Mouse (Mus musculus): ENCODE results near the gene Tfap2c. TPM values are rescaled to one million over a fixed set of nuclear protein-coding genes. Genes with fewer than 3 reads are reported as not detected.

The Tfap2c gene
- total and polyA plus RNA-seq, 2 experiments, result not detected

DNA sequence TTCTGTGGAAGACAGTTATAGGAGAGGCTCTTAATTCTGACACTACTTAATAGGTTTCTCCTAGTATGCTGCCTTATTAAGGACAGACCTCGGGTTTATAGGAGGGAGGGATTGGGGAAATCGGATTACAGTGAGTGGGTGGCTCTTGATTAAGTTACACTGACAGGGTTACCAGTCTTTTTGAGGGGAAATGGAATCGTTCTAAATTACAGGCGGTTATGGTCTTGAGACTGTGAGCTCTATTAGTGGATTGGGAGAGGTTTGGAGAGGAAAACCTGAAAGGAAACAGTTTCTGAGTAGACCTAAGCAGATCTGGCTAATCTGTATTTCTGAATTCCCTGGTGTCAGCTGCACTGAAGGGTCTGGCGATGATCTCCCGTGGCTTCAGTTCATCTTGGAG is 3.3 kb downstream of the Tfap2c start:
- Histone ChIP-seq H3K9ac (ENCODE audit: low read depth, low read length) (no peak overlapping the region), H3K79me2 (ENCODE audit: control insufficient read depth, insufficient read depth, low read length) (no peaks in the 10 kb centered on the region), H3K36me3 (ENCODE audit: control insufficient read depth, insufficient read depth, low read length) (no peaks in the 10 kb centered on the region), H3K27me3 (ENCODE audit: control insufficient read depth, insufficient read depth, low read length) (peaks cover 31% of the 10 kb centered on the region), H3K4me1 (ENCODE audit: control insufficient read depth, insufficient read depth, low read length) (no peaks in the 10 kb centered on the region), H3K27ac (replicated peaks; ENCODE audit: insufficient read depth, low read depth, low read length) (no peak overlapping the region), H3K4me3 (ENCODE audit: insufficient read depth, low read depth, low read length) (no peak overlapping the region)
- 8% methylated on average over 6 of the region's 6 CpGs for WGBS
- DNase-seq (ENCODE audit: extremely low read depth, low read depth, low spot score), result no peak
- TF ChIP-seq POLR2A (IDR thresholded peaks at IDR 0.05; ENCODE audit: extremely low read depth, insufficient read depth, low read length) (no peak), CTCF (IDR thresholded peaks at IDR 0.05; ENCODE audit: low read depth, low read length) (no peak)

GRCm38 (mm10) chr2:172554211-172554610 is 4.8 kb downstream of the Tfap2c start:
- DNase-seq (ENCODE audit: extremely low read depth, low read depth, low spot score), result no peak
- 72% methylated on average over 9 of the region's 9 CpGs for WGBS
- Histone ChIP-seq H3K27ac (replicated peaks; ENCODE audit: insufficient read depth, low read depth, low read length) (no peak overlapping the region), H3K27me3 (ENCODE audit: control insufficient read depth, insufficient read depth, low read length) (peaks cover 23% of the 10 kb centered on the region), H3K36me3 (ENCODE audit: control insufficient read depth, insufficient read depth, low read length) (no peaks in the 10 kb centered on the region), H3K4me3 (ENCODE audit: insufficient read depth, low read depth, low read length) (no peak overlapping the region), H3K4me1 (ENCODE audit: control insufficient read depth, insufficient read depth, low read length) (no peaks in the 10 kb centered on the region), H3K79me2 (ENCODE audit: control insufficient read depth, insufficient read depth, low read length) (no peaks in the 10 kb centered on the region), H3K9ac (ENCODE audit: low read depth, low read length) (no peak overlapping the region)
- no peak for TF ChIP-seq POLR2A (IDR thresholded peaks at IDR 0.05; ENCODE audit: extremely low read depth, insufficient read depth, low read length)
- no peak for TF ChIP-seq CTCF (IDR thresholded peaks at IDR 0.05; ENCODE audit: low read depth, low read length)

GRCm38 (mm10) chr2:172558674-172559468 is 9.5 kb downstream of the Tfap2c start:
- Histone ChIP-seq H3K4me1 (ENCODE audit: control insufficient read depth, insufficient read depth, low read length) (no peaks in the 10 kb centered on the region), H3K36me3 (ENCODE audit: control insufficient read depth, insufficient read depth, low read length) (no peaks in the 10 kb centered on the region), H3K27ac (replicated peaks; ENCODE audit: insufficient read depth, low read depth, low read length) (no peak overlapping the region), H3K79me2 (ENCODE audit: control insufficient read depth, insufficient read depth, low read length) (no peaks in the 10 kb centered on the region), H3K4me3 (ENCODE audit: insufficient read depth, low read depth, low read length) (no peak overlapping the region), H3K27me3 (ENCODE audit: control insufficient read depth, insufficient read depth, low read length) (0 out of 2 replicates have a peak, but pooled peaks cover 4% of the 10 kb centered on the region), H3K9ac (ENCODE audit: low read depth, low read length) (no peak overlapping the region)
- TF ChIP-seq CTCF (IDR thresholded peaks at IDR 0.05; ENCODE audit: low read depth, low read length), result no peak
- no peak for TF ChIP-seq POLR2A (IDR thresholded peaks at IDR 0.05; ENCODE audit: extremely low read depth, insufficient read depth, low read length)
- no peak for DNase-seq (ENCODE audit: extremely low read depth, low read depth, low spot score)
- WGBS, result 63% methylated on average over 21 of the region's 21 CpGs

DNA sequence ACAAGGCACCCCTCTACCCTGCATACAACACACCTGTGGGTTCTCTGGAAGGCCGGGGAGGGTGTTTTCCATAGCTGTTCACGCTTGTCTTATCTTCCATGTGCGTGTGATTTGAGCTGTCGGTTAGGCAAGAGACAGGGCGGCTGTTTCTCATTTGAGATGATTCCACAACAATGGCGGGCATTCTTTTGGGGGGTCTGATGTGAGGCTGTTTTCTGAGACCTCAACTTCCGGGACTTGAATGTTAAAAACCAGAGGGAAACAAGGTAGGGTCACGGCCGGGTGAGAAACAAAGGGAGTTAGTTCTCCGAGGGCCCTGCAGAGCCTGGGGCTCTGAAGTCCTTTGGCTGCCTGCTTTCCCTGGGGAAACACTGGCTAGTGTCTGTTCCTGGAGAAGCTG is 11.6 kb downstream of the Tfap2c start:
- Histone ChIP-seq H3K27me3 (ENCODE audit: control insufficient read depth, insufficient read depth, low read length) (0 out of 2 replicates have a peak, but pooled peaks cover 4% of the 10 kb centered on the region), H3K4me1 (ENCODE audit: control insufficient read depth, insufficient read depth, low read length) (no peaks in the 10 kb centered on the region), H3K79me2 (ENCODE audit: control insufficient read depth, insufficient read depth, low read length) (no peaks in the 10 kb centered on the region), H3K27ac (replicated peaks; ENCODE audit: insufficient read depth, low read depth, low read length) (no peak overlapping the region), H3K9ac (ENCODE audit: low read depth, low read length) (no peak overlapping the region), H3K36me3 (ENCODE audit: control insufficient read depth, insufficient read depth, low read length) (no peaks in the 10 kb centered on the region), H3K4me3 (ENCODE audit: insufficient read depth, low read depth, low read length) (no peak overlapping the region)
- TF ChIP-seq POLR2A (IDR thresholded peaks at IDR 0.05; ENCODE audit: extremely low read depth, insufficient read depth, low read length), result no peak
- no peak for TF ChIP-seq CTCF (IDR thresholded peaks at IDR 0.05; ENCODE audit: low read depth, low read length)
- 58% methylated on average over 10 of the region's 10 CpGs for WGBS
- DNase-seq (ENCODE audit: extremely low read depth, low read depth, low spot score), result no peak

DNA sequence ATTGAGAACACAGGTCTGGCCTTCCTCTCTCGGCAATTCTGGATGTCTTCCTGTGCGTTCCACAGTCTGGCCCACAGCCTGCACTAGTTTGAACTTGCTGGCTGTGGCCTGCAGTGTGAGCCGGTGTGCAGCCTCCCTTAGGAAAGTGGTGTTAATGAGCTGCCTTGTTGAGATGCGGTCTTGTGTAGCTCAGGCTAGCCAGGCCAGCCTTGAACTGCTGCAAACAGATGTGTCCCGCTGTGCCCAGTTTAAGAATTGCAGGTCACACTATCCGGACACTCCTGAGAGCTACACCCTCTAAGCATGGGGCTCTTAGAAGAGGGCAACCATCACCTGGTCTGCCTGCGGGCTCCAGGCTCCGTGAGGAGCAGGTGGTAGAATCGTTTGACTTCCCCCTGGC is 18.4 kb downstream of the Tfap2c start:
- H3K79me2 ChIP-seq (ENCODE audit: control insufficient read depth, insufficient read depth, low read length), result no peaks in the 10 kb centered on the region
- H3K36me3 ChIP-seq (ENCODE audit: control insufficient read depth, insufficient read depth, low read length), result no peaks in the 10 kb centered on the region
- no peaks in the 10 kb centered on the region for H3K27me3 ChIP-seq (ENCODE audit: control insufficient read depth, insufficient read depth, low read length)
- no peak overlapping the region for H3K9ac ChIP-seq (ENCODE audit: low read depth, low read length)
- no peak overlapping the region for H3K4me3 ChIP-seq (ENCODE audit: insufficient read depth, low read depth, low read length)
- no peaks in the 10 kb centered on the region for H3K4me1 ChIP-seq (ENCODE audit: control insufficient read depth, insufficient read depth, low read length)
- no peak for DNase-seq (ENCODE audit: extremely low read depth, low read depth, low spot score)
- no peak overlapping the region for H3K27ac ChIP-seq (replicated peaks; ENCODE audit: insufficient read depth, low read depth, low read length)
- TF ChIP-seq CTCF (IDR thresholded peaks at IDR 0.05; ENCODE audit: low read depth, low read length) (no peak), POLR2A (IDR thresholded peaks at IDR 0.05; ENCODE audit: extremely low read depth, insufficient read depth, low read length) (no peak)
- 85% methylated on average over 9 of the region's 9 CpGs for WGBS

- Histone ChIP-seq H3K4me1 (ENCODE audit: control insufficient read depth, insufficient read depth, low read length) (no peaks in the 10 kb centered on the region), H3K27ac (replicated peaks; ENCODE audit: insufficient read depth, low read depth, low read length) (no peak overlapping the region), H3K9ac (ENCODE audit: low read depth, low read length) (no peak overlapping the region), H3K36me3 (ENCODE audit: control insufficient read depth, insufficient read depth, low read length) (no peaks in the 10 kb centered on the region), H3K79me2 (ENCODE audit: control insufficient read depth, insufficient read depth, low read length) (no peaks in the 10 kb centered on the region), H3K4me3 (ENCODE audit: insufficient read depth, low read depth, low read length) (no peak overlapping the region), H3K27me3 (ENCODE audit: control insufficient read depth, insufficient read depth, low read length) (no peaks in the 10 kb centered on the region)
- WGBS, result 85% methylated on average over 2 of the region's 2 CpGs
- TF ChIP-seq POLR2A (IDR thresholded peaks at IDR 0.05; ENCODE audit: extremely low read depth, insufficient read depth, low read length) (no peak), CTCF (IDR thresholded peaks at IDR 0.05; ENCODE audit: low read depth, low read length) (no peak)
- no peak for DNase-seq (ENCODE audit: extremely low read depth, low read depth, low spot score)
Observed at GRCm38 (mm10) chr2:172568466-172568865, 19.1 kb downstream of the Tfap2c start.

Data from liver, adult 2 months (tissue).